Mouse (Mus musculus): Measurements from ENCODE around the gene Ttyh3. TPM values are rescaled to one million over a fixed set of nuclear protein-coding genes. Genes with fewer than 3 reads are reported as not detected.
"Not testable (repeated sequence)": the region's sequence is repeated elsewhere in the genome, so short reads cannot be mapped to it uniquely, and the experiment has no call there.

Gene Ttyh3
- total and polyA plus RNA-seq, 2 experiments from 2014 or later = 56.6 to 196 TPM

GRCm38 (mm10) chr5:140680051-140680450, 31.2 kb upstream of the Ttyh3 start:
- no peak for ATAC-seq (ENCODE audit: low FRiP score)

GRCm38 (mm10) chr5:140677137-140677536, 28.3 kb upstream of the Ttyh3 start:
- no peak overlapping the region for H3K27ac ChIP-seq (ENCODE audit: low read depth, low read length)
- no peaks in the 10 kb centered on the region for H3K4me1 ChIP-seq (ENCODE audit: insufficient read depth, low read length)
- DNase-seq (ENCODE audit: low spot score) = no peak
- 95% methylated on average over 6 of the region's 6 CpGs for WGBS
- TF ChIP-seq CTCF (IDR thresholded peaks at IDR 0.05) = no peak
- no peaks in the 10 kb centered on the region for H3K27me3 ChIP-seq (ENCODE audit: insufficient read depth, low read length)
- no peaks in the 10 kb centered on the region for H3K9me3 ChIP-seq (ENCODE audit: low read length)
- ATAC-seq (ENCODE audit: low FRiP score) = no peak
- H3K36me3 ChIP-seq (ENCODE audit: insufficient read depth, low read length) = peaks cover 47% of the 10 kb centered on the region
- H3K9ac ChIP-seq (replicated peaks; ENCODE audit: low read length, poor library complexity, severe bottlenecking) = no peak overlapping the region
- H3K4me2 ChIP-seq (ENCODE audit: low read depth, low read length, poor library complexity, severe bottlenecking) = no peak overlapping the region
- H3K4me3 ChIP-seq (ENCODE audit: low read depth, low read length) = no peak overlapping the region

More at GRCm38 (mm10) chr5:140680051-140680450, 31.2 kb upstream of the Ttyh3 start:
- Histone ChIP-seq H3K9me3 (ENCODE audit: low read length) (no peaks in the 10 kb centered on the region), H3K27me3 (ENCODE audit: insufficient read depth, low read length) (no peaks in the 10 kb centered on the region), H3K4me3 (ENCODE audit: low read depth, low read length) (no peak overlapping the region), H3K4me2 (ENCODE audit: low read depth, low read length, poor library complexity, severe bottlenecking) (no peak overlapping the region), H3K4me1 (ENCODE audit: insufficient read depth, low read length) (no peaks in the 10 kb centered on the region), H3K9ac (replicated peaks; ENCODE audit: low read length, poor library complexity, severe bottlenecking) (no peak overlapping the region), H3K27ac (ENCODE audit: low read depth, low read length) (no peak overlapping the region), H3K36me3 (ENCODE audit: insufficient read depth, low read length) (peaks cover 47% of the 10 kb centered on the region)
- no peak for TF ChIP-seq CTCF (IDR thresholded peaks at IDR 0.05)
- DNase-seq (ENCODE audit: low spot score) = no peak
- 93% methylated on average over 6 of the region's 6 CpGs for WGBS

- H3K9ac ChIP-seq (replicated peaks; ENCODE audit: low read length, poor library complexity, severe bottlenecking) = no peak overlapping the region
- H3K27ac ChIP-seq (ENCODE audit: low read depth, low read length) = peak overlapping the region; percentile 12; the same call in 1 of the 2 replicates
- no peaks in the 10 kb centered on the region for H3K9me3 ChIP-seq (ENCODE audit: low read length)
- H3K27me3 ChIP-seq (ENCODE audit: insufficient read depth, low read length) = no peaks in the 10 kb centered on the region
- no peak for TF ChIP-seq CTCF (IDR thresholded peaks at IDR 0.05)
- no peaks in the 10 kb centered on the region for H3K4me1 ChIP-seq (ENCODE audit: insufficient read depth, low read length)
- H3K4me3 ChIP-seq (ENCODE audit: low read depth, low read length) = no peak overlapping the region
- 72% methylated on average over 11 of the region's 11 CpGs for WGBS
- ATAC-seq (ENCODE audit: low FRiP score) (no peak), DNase-seq (ENCODE audit: low spot score) (no peak)
- no peak overlapping the region for H3K4me2 ChIP-seq (ENCODE audit: low read depth, low read length, poor library complexity, severe bottlenecking)
- H3K36me3 ChIP-seq (ENCODE audit: insufficient read depth, low read length) = peaks cover 51% of the 10 kb centered on the region
Observed at GRCm38 (mm10) chr5:140675640-140676039, 26.8 kb upstream of the Ttyh3 start.

DNA sequence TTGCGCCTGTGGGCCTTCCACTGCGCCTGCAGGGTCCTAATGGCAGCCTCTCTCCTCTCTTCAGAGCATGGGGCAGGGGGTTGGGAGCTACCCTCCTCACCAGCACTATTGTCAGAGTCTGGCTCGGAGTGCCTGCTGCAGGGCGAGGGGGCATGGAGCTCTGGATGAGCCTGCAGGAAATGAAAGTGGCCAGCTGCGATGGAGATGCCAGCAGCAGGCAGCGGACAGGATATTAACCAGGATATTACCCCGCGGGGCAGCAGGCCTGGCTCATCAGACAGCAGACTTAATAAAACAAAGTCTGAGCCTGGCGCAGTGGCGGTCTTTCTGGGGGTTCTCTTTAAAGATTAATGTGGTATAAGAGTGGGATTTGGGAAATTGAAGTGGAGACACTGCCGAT, 26.2 kb upstream of the Ttyh3 start:
- H3K4me2 ChIP-seq (ENCODE audit: low read depth, low read length, poor library complexity, severe bottlenecking) = no peak overlapping the region
- ATAC-seq (ENCODE audit: low FRiP score) (no peak), DNase-seq (ENCODE audit: low spot score) (no peak)
- H3K4me1 ChIP-seq (ENCODE audit: insufficient read depth, low read length) = no peaks in the 10 kb centered on the region
- H3K27me3 ChIP-seq (ENCODE audit: insufficient read depth, low read length) = no peaks in the 10 kb centered on the region
- no peak for TF ChIP-seq CTCF (IDR thresholded peaks at IDR 0.05)
- H3K9ac ChIP-seq (replicated peaks; ENCODE audit: low read length, poor library complexity, severe bottlenecking) = 0 out of 2 replicates have a peak overlapping the region, but pooled peaks have one; percentile 8
- H3K4me3 ChIP-seq (ENCODE audit: low read depth, low read length) = no peak overlapping the region
- WGBS = 71% methylated on average over 11 of the region's 11 CpGs
- H3K9me3 ChIP-seq (ENCODE audit: low read length) = no peaks in the 10 kb centered on the region
- no peak overlapping the region for H3K27ac ChIP-seq (ENCODE audit: low read depth, low read length)
- peaks cover 54% of the 10 kb centered on the region for H3K36me3 ChIP-seq (ENCODE audit: insufficient read depth, low read length)

GRCm38 (mm10) chr5:140674036-140674435, 25.2 kb upstream of the Ttyh3 start:
- no peak for TF ChIP-seq CTCF (IDR thresholded peaks at IDR 0.05)
- Histone ChIP-seq H3K4me3 (ENCODE audit: low read depth, low read length) (no peak overlapping the region), H3K27me3 (ENCODE audit: insufficient read depth, low read length) (no peaks in the 10 kb centered on the region), H3K4me1 (ENCODE audit: insufficient read depth, low read length) (no peaks in the 10 kb centered on the region), H3K4me2 (ENCODE audit: low read depth, low read length, poor library complexity, severe bottlenecking) (no peak overlapping the region), H3K9me3 (ENCODE audit: low read length) (no peaks in the 10 kb centered on the region), H3K27ac (ENCODE audit: low read depth, low read length) (no peak overlapping the region), H3K36me3 (ENCODE audit: insufficient read depth, low read length) (peaks cover 56% of the 10 kb centered on the region), H3K9ac (replicated peaks; ENCODE audit: low read length, poor library complexity, severe bottlenecking) (no peak overlapping the region)
- no peak for ATAC-seq (ENCODE audit: low FRiP score)
- 92% methylated on average over 17 of the region's 17 CpGs for WGBS
- no peak for DNase-seq (ENCODE audit: low spot score)

DNA sequence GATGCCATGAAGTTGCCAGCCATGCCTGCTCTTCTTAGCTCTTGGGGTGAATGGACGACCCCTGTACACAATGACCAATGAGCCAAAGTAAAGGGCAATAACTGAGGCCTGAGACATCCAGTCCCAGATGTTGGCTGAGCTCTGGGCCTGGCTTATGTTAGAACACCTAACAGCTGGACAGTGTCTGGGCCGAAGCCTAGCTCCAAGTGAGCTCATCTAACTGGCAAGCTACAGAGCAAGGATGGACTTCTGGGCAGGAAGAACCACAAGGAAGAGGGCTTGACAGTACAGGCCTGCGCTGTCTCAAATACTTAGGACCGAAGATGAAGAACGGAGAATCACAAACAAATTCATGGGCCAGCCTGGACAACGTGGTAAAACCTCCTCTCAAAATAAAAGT, 23.8 kb upstream of the Ttyh3 start:
- ATAC-seq (ENCODE audit: low FRiP score); H3K4me1 ChIP-seq (ENCODE audit: insufficient read depth, low read length); H3K27me3 ChIP-seq (ENCODE audit: insufficient read depth, low read length); H3K9ac ChIP-seq (replicated peaks; ENCODE audit: low read length, poor library complexity, severe bottlenecking); H3K4me3 ChIP-seq (ENCODE audit: low read depth, low read length); H3K4me2 ChIP-seq (ENCODE audit: low read depth, low read length, poor library complexity, severe bottlenecking); H3K27ac ChIP-seq (ENCODE audit: low read depth, low read length); DNase-seq (ENCODE audit: low spot score); H3K9me3 ChIP-seq (ENCODE audit: low read length): not testable (repeated sequence)
- 94% methylated on average over 6 of the region's 6 CpGs for WGBS
- H3K36me3 ChIP-seq (ENCODE audit: insufficient read depth, low read length) = peaks cover 51% of the 10 kb centered on the region

All from midbrain, postnatal 0 days (tissue).